Mouse (Mus musculus): ENCODE measurements around the gene Lhx9. TPM values are rescaled to one million over a fixed set of nuclear protein-coding genes. Genes with fewer than 3 reads are reported as not detected.

Gene Lhx9
- polyA plus RNA-seq, 1 experiment from 2014 or later = 0.15 TPM

DNA sequence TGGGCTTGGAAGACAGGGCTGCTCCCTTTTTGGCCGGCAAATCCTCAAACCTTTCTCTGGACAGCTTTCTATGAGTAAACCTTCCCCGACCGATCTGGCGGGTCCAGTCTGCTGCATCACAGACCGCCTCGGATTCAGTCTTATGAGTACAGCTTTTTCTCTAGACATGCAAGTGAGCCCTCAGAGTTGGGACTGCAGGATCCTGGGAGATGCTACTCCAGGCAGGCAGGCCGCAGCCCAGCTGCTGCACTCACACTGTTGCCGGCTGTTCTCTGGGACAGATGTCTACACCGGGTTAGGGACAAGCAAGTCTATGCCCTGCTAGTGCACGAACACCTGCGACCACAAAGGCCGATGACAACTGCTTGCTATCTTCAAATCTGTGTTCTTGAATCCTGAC lies 2.2 kb downstream of the Lhx9 start:
- Histone ChIP-seq H3K9ac (ENCODE audit: low read length) (no peak overlapping the region), H3K4me3 (ENCODE audit: low read depth, low read length) (no peak overlapping the region), H3K4me2 (replicated peaks; ENCODE audit: low read depth) (no peak overlapping the region), H3K27ac (replicated peaks) (no peak overlapping the region), H3K4me1 (replicated peaks; ENCODE audit: control insufficient read depth, insufficient read depth) (0 out of 2 replicates have a peak, but pooled peaks cover 4% of the 10 kb centered on the region), H3K9me3 (ENCODE audit: control insufficient read depth, low read length) (no peaks in the 10 kb centered on the region), H3K36me3 (ENCODE audit: control insufficient read depth, insufficient read depth, low read length) (no peaks in the 10 kb centered on the region), H3K27me3 (ENCODE audit: control insufficient read depth, insufficient read depth, low read length) (peaks cover 12% of the 10 kb centered on the region; the same call in 1 of the 2 replicates)
- ATAC-seq (ENCODE audit: low FRiP score, low TSS enrichment) (no peak), DNase-seq (ENCODE audit: low spot score) (no peak)
- 20% methylated on average over 12 of the region's 12 CpGs for WGBS
- no peak for TF ChIP-seq EP300 (optimal IDR thresholded peaks at IDR 0.05)
- no peak for TF ChIP-seq CTCF (IDR thresholded peaks at IDR 0.05; ENCODE audit: low read depth)

DNA sequence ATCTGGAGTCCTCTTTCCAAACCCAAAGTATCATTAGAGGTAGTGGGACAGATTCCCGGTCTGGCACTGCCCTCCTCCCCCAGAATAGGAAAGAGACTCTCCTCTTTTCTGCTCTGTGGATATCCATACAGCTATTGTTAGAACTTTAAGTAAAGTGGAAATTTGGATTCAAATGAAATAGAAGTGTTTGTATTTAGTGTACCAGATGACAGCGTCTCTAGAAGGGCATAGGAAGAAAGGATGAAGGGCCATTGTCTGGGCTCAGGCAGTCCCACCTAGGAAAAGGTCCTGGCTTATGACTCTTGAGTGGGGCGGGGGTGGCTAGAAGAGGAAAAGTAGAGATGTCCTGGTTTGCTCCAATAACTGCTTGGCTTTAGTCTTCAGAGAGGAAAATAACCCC lies 2.9 kb downstream of the Lhx9 start:
- Histone ChIP-seq H3K27ac (replicated peaks) (no peak overlapping the region), H3K36me3 (ENCODE audit: control insufficient read depth, insufficient read depth, low read length) (no peaks in the 10 kb centered on the region), H3K4me1 (replicated peaks; ENCODE audit: control insufficient read depth, insufficient read depth) (0 out of 2 replicates have a peak, but pooled peaks cover 4% of the 10 kb centered on the region), H3K27me3 (ENCODE audit: control insufficient read depth, insufficient read depth, low read length) (peaks cover 12% of the 10 kb centered on the region; the same call in 1 of the 2 replicates), H3K9me3 (ENCODE audit: control insufficient read depth, low read length) (no peaks in the 10 kb centered on the region), H3K9ac (ENCODE audit: low read length) (no peak overlapping the region), H3K4me2 (replicated peaks; ENCODE audit: low read depth) (no peak overlapping the region), H3K4me3 (ENCODE audit: low read depth, low read length) (no peak overlapping the region)
- DNase-seq (ENCODE audit: low spot score) = no peak
- no peak for ATAC-seq (ENCODE audit: low FRiP score, low TSS enrichment)
- WGBS = 24% methylated on average over 3 of the region's 3 CpGs
- TF ChIP-seq CTCF (IDR thresholded peaks at IDR 0.05; ENCODE audit: low read depth) (no peak), EP300 (optimal IDR thresholded peaks at IDR 0.05) (no peak)

DNA sequence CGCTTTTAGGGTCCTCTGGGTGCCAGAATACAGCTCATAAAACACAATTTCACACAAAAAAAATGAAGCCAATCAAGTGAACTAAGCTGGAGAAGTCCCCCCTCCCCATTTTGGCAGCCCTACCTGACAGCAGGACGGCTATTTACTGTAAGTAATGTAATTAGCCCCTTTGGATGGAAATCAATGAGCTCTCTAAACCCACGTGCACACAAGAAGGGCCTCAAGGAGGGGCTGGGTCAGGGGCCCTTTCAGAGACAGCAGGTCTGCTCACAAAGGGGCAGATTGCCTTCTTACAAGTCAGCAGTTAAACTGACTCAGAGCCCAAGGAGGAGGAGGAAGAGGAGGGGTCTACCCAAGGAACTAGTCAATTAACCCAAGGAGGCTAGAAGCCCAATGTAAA lies 4.2 kb downstream of the Lhx9 start:
- Histone ChIP-seq H3K27ac (replicated peaks) (no peak overlapping the region), H3K9ac (ENCODE audit: low read length) (no peak overlapping the region), H3K4me3 (ENCODE audit: low read depth, low read length) (peak overlapping the region; percentile 37), H3K27me3 (ENCODE audit: control insufficient read depth, insufficient read depth, low read length) (peaks cover 18% of the 10 kb centered on the region; the same call in 1 of the 2 replicates), H3K36me3 (ENCODE audit: control insufficient read depth, insufficient read depth, low read length) (no peaks in the 10 kb centered on the region), H3K4me2 (replicated peaks; ENCODE audit: low read depth) (no peak overlapping the region), H3K9me3 (ENCODE audit: control insufficient read depth, low read length) (no peaks in the 10 kb centered on the region), H3K4me1 (replicated peaks; ENCODE audit: control insufficient read depth, insufficient read depth) (0 out of 2 replicates have a peak, but pooled peaks cover 4% of the 10 kb centered on the region)
- WGBS = 25% methylated on average over 3 of the region's 3 CpGs
- TF ChIP-seq CTCF (IDR thresholded peaks at IDR 0.05; ENCODE audit: low read depth) (no peak), EP300 (optimal IDR thresholded peaks at IDR 0.05) (no peak)
- no peak for DNase-seq (ENCODE audit: low spot score)
- no peak for ATAC-seq (ENCODE audit: low FRiP score, low TSS enrichment)

- 0 out of 2 replicates have a peak, but pooled peaks cover 4% of the 10 kb centered on the region for H3K4me1 ChIP-seq (replicated peaks; ENCODE audit: control insufficient read depth, insufficient read depth)
These were observed 4.9 kb downstream of the Lhx9 start for GRCm38 (mm10) chr1:138843361-138844091.

DNA sequence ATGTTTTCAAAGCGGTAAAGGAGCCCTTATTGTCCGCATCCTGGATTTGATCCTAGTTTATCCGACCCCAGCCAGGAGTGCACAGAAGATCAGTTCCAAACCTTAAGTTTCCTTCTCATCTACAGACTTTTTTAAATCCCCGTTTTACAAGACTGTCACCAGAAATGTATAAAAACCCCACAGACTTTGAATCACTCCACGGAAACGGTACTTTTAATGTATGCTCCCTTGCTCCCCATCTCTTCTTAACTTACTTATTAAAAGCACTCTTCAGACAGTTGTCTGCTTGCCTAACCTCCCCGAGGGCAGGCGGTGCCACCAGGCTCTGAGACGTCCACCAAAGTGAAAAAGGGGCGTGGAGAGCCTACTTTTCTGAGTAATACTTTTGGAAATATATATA lies 5.6 kb downstream of the Lhx9 start:
- WGBS = 6% methylated on average over 10 of the region's 10 CpGs
- DNase-seq (ENCODE audit: low spot score) = no peak
- TF ChIP-seq CTCF (IDR thresholded peaks at IDR 0.05; ENCODE audit: low read depth) = no peak

More at GRCm38 (mm10) chr1:138843361-138844091, 4.9 kb downstream of the Lhx9 start:
- no peaks in the 10 kb centered on the region for H3K36me3 ChIP-seq (ENCODE audit: control insufficient read depth, insufficient read depth, low read length)
- TF ChIP-seq EP300 (optimal IDR thresholded peaks at IDR 0.05) = no peak
- TF ChIP-seq CTCF (IDR thresholded peaks at IDR 0.05; ENCODE audit: low read depth) = no peak
- no peak overlapping the region for H3K27ac ChIP-seq (replicated peaks)
- H3K4me2 ChIP-seq (replicated peaks; ENCODE audit: low read depth) = peak overlapping the region; percentile 59
- peak overlapping the region; percentile 37 for H3K4me3 ChIP-seq (ENCODE audit: low read depth, low read length)
- H3K9me3 ChIP-seq (ENCODE audit: control insufficient read depth, low read length) = no peaks in the 10 kb centered on the region
- ATAC-seq (ENCODE audit: low FRiP score, low TSS enrichment) (0 out of 2 replicates have a peak, but pooled peaks have one; percentile 12), DNase-seq (ENCODE audit: low spot score) (no peak)
- H3K9ac ChIP-seq (ENCODE audit: low read length) = no peak overlapping the region
- H3K27me3 ChIP-seq (ENCODE audit: control insufficient read depth, insufficient read depth, low read length) = peaks cover 18% of the 10 kb centered on the region; the same call in 1 of the 2 replicates
- 3% methylated on average over 35 of the region's 35 CpGs for WGBS

DNA sequence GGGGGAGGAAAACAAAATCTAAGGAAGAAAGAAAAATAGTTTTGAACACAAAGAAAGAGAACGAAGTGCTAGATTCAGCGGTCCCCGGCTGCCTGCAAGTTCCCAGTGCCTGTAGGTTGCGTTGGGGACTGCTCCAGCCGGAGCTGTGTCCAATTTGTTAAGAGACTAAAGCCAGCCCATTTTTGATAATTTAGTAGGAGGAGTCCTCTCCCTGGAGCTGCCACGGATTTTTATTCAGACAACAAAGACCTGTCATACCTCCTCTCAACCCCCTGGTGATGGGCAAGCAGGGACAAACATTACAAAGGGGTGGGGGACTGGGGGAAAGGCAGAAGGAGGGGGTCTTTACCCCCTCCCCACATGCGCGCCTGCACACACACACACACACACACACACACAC lies 6.1 kb downstream of the Lhx9 start:
- ATAC-seq (ENCODE audit: low FRiP score, low TSS enrichment) (no peak), DNase-seq (ENCODE audit: low spot score) (no peak)
- Histone ChIP-seq H3K27ac (replicated peaks) (no peak overlapping the region), H3K4me3 (ENCODE audit: low read depth, low read length) (peak overlapping the region; percentile 35), H3K36me3 (ENCODE audit: control insufficient read depth, insufficient read depth, low read length) (no peaks in the 10 kb centered on the region), H3K4me1 (replicated peaks; ENCODE audit: control insufficient read depth, insufficient read depth) (no peaks in the 10 kb centered on the region), H3K27me3 (ENCODE audit: control insufficient read depth, insufficient read depth, low read length) (peaks cover 23% of the 10 kb centered on the region), H3K4me2 (replicated peaks; ENCODE audit: low read depth) (peak overlapping the region; percentile 50), H3K9me3 (ENCODE audit: control insufficient read depth, low read length) (no peaks in the 10 kb centered on the region), H3K9ac (ENCODE audit: low read length) (no peak overlapping the region)
- TF ChIP-seq CTCF (IDR thresholded peaks at IDR 0.05; ENCODE audit: low read depth) (no peak), EP300 (optimal IDR thresholded peaks at IDR 0.05) (no peak)
- 3% methylated on average over 8 of the region's 8 CpGs for WGBS

More for the DNA sequence above, 5.6 kb downstream of the Lhx9 start:
- H3K9ac ChIP-seq (ENCODE audit: low read length) = no peak overlapping the region
- no peak for ATAC-seq (ENCODE audit: low FRiP score, low TSS enrichment)
- H3K27ac ChIP-seq (replicated peaks) = no peak overlapping the region
- no peaks in the 10 kb centered on the region for H3K4me1 ChIP-seq (replicated peaks; ENCODE audit: control insufficient read depth, insufficient read depth)
- H3K27me3 ChIP-seq (ENCODE audit: control insufficient read depth, insufficient read depth, low read length) = peaks cover 23% of the 10 kb centered on the region
- H3K9me3 ChIP-seq (ENCODE audit: control insufficient read depth, low read length) = no peaks in the 10 kb centered on the region
- no peak overlapping the region for H3K4me2 ChIP-seq (replicated peaks; ENCODE audit: low read depth)
- no peaks in the 10 kb centered on the region for H3K36me3 ChIP-seq (ENCODE audit: control insufficient read depth, insufficient read depth, low read length)
- no peak overlapping the region for H3K4me3 ChIP-seq (ENCODE audit: low read depth, low read length)
